Mouse (Mus musculus) spleen, adult 2 months (tissue): ENCODE data around the gene Flnb.

Source experiments
- CTCF ChIP-seq: fragments of 200-500 bp; IDR thresholded peaks from 2 replicates; pipeline ENCODE4 v1.5.1; 2011; ENCODE audit warnings: mild to moderate bottlenecking, inconsistent platforms; ENCODE audit not compliant: insufficient read depth, insufficient read length, insufficient replicate concordance; ENCODE audit errors: extremely low read depth
- POLR2A ChIP-seq: fragments of 200-500 bp; IDR thresholded peaks from 2 replicates; pipeline ENCODE4 v1.6.1; 2011; ENCODE audit warnings: low read depth, low read length, inconsistent platforms

DNA sequence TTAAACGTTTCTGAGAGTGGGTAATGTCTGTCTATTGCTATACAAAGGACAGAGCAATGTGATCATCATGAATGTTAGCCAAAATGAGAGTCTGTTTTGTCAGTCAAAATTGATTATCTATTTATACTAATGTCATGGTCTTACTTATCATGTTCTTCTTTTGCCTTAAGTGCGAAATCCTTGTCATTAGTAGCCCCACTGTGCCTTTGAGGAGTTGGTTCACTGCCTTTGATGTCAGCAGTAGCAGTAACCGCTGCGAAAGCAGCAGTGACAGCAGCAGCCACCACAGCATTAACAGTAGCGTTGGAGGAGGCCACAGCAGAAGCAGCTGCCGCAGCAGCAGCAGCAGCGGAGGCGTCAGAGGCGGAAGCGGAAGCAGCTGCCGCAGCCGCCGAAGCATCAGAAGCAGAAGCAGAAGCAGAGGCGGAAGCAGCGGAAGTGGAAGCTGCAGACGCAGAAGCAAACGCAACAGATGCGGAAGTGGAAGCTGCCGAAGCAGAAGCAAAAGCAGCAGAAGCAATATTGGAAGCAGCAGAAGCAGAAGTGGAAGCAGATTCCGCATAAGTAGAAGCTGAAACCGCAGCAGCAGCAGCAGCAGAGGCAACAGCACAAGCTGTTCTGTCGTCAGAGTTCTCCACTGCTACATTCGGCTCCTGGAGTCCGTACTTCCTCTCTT is 43.9 kb upstream of the Flnb start:
- TF ChIP-seq CTCF (no peak), POLR2A (peak; percentile 28; the same call in 1 of the 2 replicates)
